Mouse (Mus musculus) kidney, adult 2 months (tissue): ENCODE results near the gene Cers6. TPM values are rescaled to one million over a fixed set of nuclear protein-coding genes. Genes with fewer than 3 reads are reported as not detected.

Experiments used
- DNase-seq: peaks from one replicate; pipeline ENCODE4 v3.0.0; 2021
- H3K27ac ChIP-seq: fragments of 200-500 bp; 2 replicates; pipeline ENCODE4 v1.5.1; 2012; ENCODE audit warnings: low read depth, low read length, control low read depth, inconsistent platforms; ENCODE audit not compliant: insufficient read depth
- H3K27me3 ChIP-seq: fragments of 200-500 bp; replicated peaks from 2 replicates; pipeline ENCODE4 v1.6.1; 2012; ENCODE audit warnings: mild to moderate bottlenecking, moderate library complexity, low read length, inconsistent platforms; ENCODE audit not compliant: control insufficient read depth, insufficient read depth
- H3K36me3 ChIP-seq: fragments of 200-500 bp; 2 replicates; pipeline ENCODE4 v1.6.1; 2012; ENCODE audit warnings: mild to moderate bottlenecking, moderate library complexity, low read length, inconsistent platforms; ENCODE audit not compliant: control insufficient read depth, insufficient read depth
- H3K4me1 ChIP-seq: fragments of 200-500 bp; 2 replicates; pipeline ENCODE4 v1.6.1; 2011; ENCODE audit warnings: low read length; ENCODE audit not compliant: control insufficient read depth, insufficient read depth
- H3K4me3 ChIP-seq: fragments of 200-500 bp; 2 replicates; pipeline ENCODE4 v1.5.1; 2011; ENCODE audit warnings: mild to moderate bottlenecking, low read depth, low read length, control low read depth; ENCODE audit not compliant: insufficient read depth
- CTCF ChIP-seq: fragments of 200-500 bp; conservative IDR thresholded peaks from 2 replicates; pipeline ENCODE4 v1.5.1; 2011; ENCODE audit warnings: low read depth, mild to moderate bottlenecking, control low read depth, low read length, moderate library complexity, mixed read lengths; ENCODE audit not compliant: insufficient read depth, insufficient read length
- POLR2A ChIP-seq: fragments of 200-500 bp; IDR thresholded peaks from one replicate; pipeline ENCODE4 v1.6.1; 2011; ENCODE audit warnings: low read depth, low read length, control low read depth
- WGBS: fragments of 180-500 bp; shearing (Covaris S2); methylation state at CpG from one replicate; pipeline ENCODE4 v1.1.7; 2018; 5-methylcytosine and 5-hydroxymethylcytosine counted together
- polyA plus RNA-seq: library from polyadenylated mRNA; depleted of rRNA; stranded (reverse); fragments of >200 nt; gene quantifications from 2 replicates; pipeline ENCODE4 v1.2.3, GENCODE M21; 2012

Gene Cers6
- polyA plus RNA-seq, 1 experiment, result 11.1 TPM

GRCm38 (mm10) chr2:68907721-68908463 is 46.7 kb downstream of the Cers6 start:
- no peaks in the 10 kb centered on the region for H3K36me3 ChIP-seq
- DNase-seq, result peak; percentile 25
- no peak overlapping the region for H3K27ac ChIP-seq
- peaks cover 4% of the 10 kb centered on the region for H3K4me1 ChIP-seq
- no peak for TF ChIP-seq POLR2A
- no peak for TF ChIP-seq CTCF
- WGBS, result 70% methylated on average over 11 of the region's 11 CpGs
- H3K4me3 ChIP-seq, result no peak overlapping the region
- no peaks in the 10 kb centered on the region for H3K27me3 ChIP-seq

DNA sequence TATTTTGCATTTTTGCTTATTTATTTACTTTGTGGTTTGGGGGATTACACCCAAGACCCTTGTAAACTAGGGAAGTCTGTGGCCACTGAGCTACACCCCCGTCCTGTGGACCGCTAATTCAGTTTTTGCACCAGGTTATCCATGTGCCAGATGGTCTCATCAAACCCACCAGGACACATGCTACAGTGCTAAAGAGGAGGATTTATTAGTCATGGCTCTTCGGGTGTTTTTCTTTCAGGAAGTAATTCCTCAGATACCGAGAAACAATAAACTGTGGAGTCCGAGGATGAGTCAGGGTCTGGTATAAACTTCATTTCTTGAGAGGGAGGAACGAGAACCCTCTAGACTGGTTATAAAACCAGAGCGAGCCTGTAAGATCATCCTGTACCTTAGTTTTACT is 49.5 kb downstream of the Cers6 start:
- DNase-seq, result no peak
- Histone ChIP-seq H3K27me3 (no peaks in the 10 kb centered on the region), H3K4me1 (peaks cover 4% of the 10 kb centered on the region), H3K4me3 (no peak overlapping the region), H3K36me3 (no peaks in the 10 kb centered on the region), H3K27ac (no peak overlapping the region)
- no peak for TF ChIP-seq CTCF
- TF ChIP-seq POLR2A, result no peak
- WGBS, result 52% methylated on average over 7 of the region's 7 CpGs

DNA sequence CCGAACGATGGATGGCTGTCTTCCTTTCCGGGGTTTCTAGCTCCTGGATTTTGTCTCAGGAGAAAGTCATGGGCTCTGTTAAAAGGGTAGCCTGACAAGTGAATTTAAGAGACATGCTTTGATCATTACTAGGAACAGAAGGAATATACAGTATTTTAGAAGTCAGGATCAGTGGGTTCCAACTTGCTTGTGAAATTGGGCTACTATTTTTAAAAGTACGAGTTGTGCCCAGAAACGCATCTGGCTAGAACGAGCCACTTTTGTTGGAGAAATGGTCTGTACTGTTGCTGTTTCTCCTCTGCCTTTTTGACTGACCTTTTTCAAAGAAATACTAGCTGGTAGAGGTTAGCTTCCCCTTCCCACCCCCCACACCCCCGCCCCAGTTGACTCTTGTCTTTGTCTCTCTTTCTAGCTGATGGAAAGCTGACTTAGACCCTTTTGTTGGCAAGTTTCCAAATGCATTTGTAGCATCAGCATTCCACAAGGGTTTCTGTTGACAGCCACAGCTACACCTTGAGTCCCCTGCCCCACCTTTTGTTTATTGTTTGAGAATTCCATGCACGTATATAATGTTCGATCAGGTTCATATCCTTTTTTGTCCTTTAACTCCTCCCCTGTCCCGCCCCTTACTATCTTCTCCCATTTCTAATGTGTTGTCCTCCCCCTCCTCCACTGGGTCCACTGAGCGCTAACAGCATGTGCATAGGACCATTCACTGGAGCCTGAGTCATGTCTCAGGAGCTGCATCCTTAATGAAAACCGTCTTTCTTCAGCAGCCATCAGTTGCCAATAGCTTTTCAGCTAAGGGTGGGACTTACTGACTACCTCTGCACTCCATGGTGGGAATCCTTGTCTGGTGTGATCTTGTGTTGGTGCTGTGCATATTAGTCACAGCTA is 50.6 kb downstream of the Cers6 start:
- peaks cover 4% of the 10 kb centered on the region for H3K4me1 ChIP-seq
- WGBS, result 89% methylated on average over 12 of the region's 12 CpGs

DNA sequence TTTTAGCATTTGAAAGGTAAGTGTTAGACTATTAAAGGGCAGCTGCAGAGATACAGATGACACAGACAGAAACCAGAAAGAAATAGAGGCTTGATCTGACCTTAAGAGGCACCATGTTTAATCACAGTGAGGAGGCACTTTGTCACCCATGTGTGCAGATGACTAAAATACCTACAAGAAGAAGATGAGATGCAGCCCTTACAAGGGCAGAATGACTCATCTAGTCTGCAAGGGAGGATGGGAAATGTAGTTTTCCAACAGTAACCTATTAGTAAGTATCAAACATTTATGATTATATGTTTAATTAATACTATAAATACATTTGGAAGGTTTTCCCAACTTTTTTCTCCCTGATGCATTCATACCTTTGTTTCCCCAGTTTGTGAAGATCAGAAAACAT is 54.5 kb downstream of the Cers6 start:
- no peak for DNase-seq
- TF ChIP-seq CTCF, result no peak
- no peak for TF ChIP-seq POLR2A
- H3K36me3 ChIP-seq, result no peaks in the 10 kb centered on the region
- no peaks in the 10 kb centered on the region for H3K27me3 ChIP-seq
- no peaks in the 10 kb centered on the region for H3K4me1 ChIP-seq
- H3K4me3 ChIP-seq, result no peak overlapping the region
- no peak overlapping the region for H3K27ac ChIP-seq

More for the DNA sequence above, 50.6 kb downstream of the Cers6 start:
- Histone ChIP-seq H3K27me3 (no peaks in the 10 kb centered on the region), H3K27ac (no peak overlapping the region), H3K36me3 (no peaks in the 10 kb centered on the region), H3K4me3 (no peak overlapping the region)
- no peak for DNase-seq
- TF ChIP-seq POLR2A (no peak), CTCF (no peak)

DNA sequence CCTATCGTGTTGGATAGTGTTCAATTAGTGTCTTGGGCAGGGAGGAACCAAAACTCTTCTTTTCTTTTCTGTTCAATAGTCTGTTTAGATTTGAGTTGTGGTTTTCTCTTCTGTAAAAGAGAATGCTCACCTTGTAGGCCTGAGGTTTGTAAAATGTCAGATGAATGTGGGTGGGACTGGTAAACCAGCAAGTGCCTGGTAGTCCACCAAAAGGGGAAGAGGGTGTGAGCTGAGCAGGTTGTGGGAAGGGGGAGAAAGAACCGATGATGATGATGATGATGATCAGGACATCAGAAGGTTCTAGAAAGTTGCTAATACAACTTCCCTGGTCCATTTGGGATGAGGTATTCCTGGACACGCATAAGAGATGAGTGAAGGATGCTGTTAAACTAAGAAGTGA is 55.1 kb downstream of the Cers6 start:
- no peak overlapping the region for H3K4me3 ChIP-seq
- TF ChIP-seq POLR2A (no peak), CTCF (no peak)
- no peak for DNase-seq
- H3K4me1 ChIP-seq, result no peaks in the 10 kb centered on the region
- H3K36me3 ChIP-seq, result no peaks in the 10 kb centered on the region
- no peaks in the 10 kb centered on the region for H3K27me3 ChIP-seq
- 90% methylated on average over 3 of the region's 3 CpGs for WGBS
- no peak overlapping the region for H3K27ac ChIP-seq

- Histone ChIP-seq H3K27me3 (no peaks in the 10 kb centered on the region), H3K36me3 (no peaks in the 10 kb centered on the region), H3K4me3 (no peak overlapping the region), H3K27ac (no peak overlapping the region), H3K4me1 (no peaks in the 10 kb centered on the region)
- DNase-seq, result no peak
- TF ChIP-seq POLR2A (no peak), CTCF (no peak)
Observed at GRCm38 (mm10) chr2:68917010-68917409, 55.8 kb downstream of the Cers6 start.

GRCm38 (mm10) chr2:68917524-68917923 is 56.3 kb downstream of the Cers6 start:
- H3K4me3 ChIP-seq, result no peak overlapping the region
- H3K36me3 ChIP-seq, result no peaks in the 10 kb centered on the region
- H3K27me3 ChIP-seq, result no peaks in the 10 kb centered on the region
- no peak overlapping the region for H3K27ac ChIP-seq
- 91% methylated on average over 4 of the region's 4 CpGs for WGBS
- TF ChIP-seq CTCF, result no peak
- no peak for TF ChIP-seq POLR2A
- no peaks in the 10 kb centered on the region for H3K4me1 ChIP-seq
- no peak for DNase-seq
